Mouse (Mus musculus): ENCODE measurements around the gene Wnk1. TPM values are rescaled to one million over a fixed set of nuclear protein-coding genes. Genes with fewer than 3 reads are reported as not detected.

Wnk1 gene
- polyA plus RNA-seq, 1 experiment from 2014 or later: 31.2 TPM

GRCm38 (mm10) chr6:120013125-120013524, 25.3 kb downstream of the Wnk1 start:
- no peaks in the 10 kb centered on the region for H3K4me1 ChIP-seq (replicated peaks; ENCODE audit: control insufficient read depth, insufficient read depth)
- no peak overlapping the region for H3K27ac ChIP-seq (replicated peaks)
- no peak for ATAC-seq (ENCODE audit: low FRiP score, low TSS enrichment)
- no peak overlapping the region for H3K4me3 ChIP-seq (ENCODE audit: low read depth, low read length)
- no peak overlapping the region for H3K9ac ChIP-seq (ENCODE audit: low read length)
- no peak for TF ChIP-seq EP300 (optimal IDR thresholded peaks at IDR 0.05)
- no peak for TF ChIP-seq CTCF (IDR thresholded peaks at IDR 0.05; ENCODE audit: low read depth)
- H3K36me3 ChIP-seq (ENCODE audit: control insufficient read depth, insufficient read depth, low read length): no peaks in the 10 kb centered on the region
- H3K4me2 ChIP-seq (replicated peaks; ENCODE audit: low read depth): no peak overlapping the region
- no peaks in the 10 kb centered on the region for H3K9me3 ChIP-seq (ENCODE audit: control insufficient read depth, low read length)
- 83% methylated on average over 1 of the region's 1 CpGs for WGBS
- H3K27me3 ChIP-seq (ENCODE audit: control insufficient read depth, insufficient read depth, low read length): no peaks in the 10 kb centered on the region
- DNase-seq (ENCODE audit: low spot score): no peak

GRCm38 (mm10) chr6:120011440-120011839, 27.0 kb downstream of the Wnk1 start:
- no peak for DNase-seq (ENCODE audit: low spot score)
- no peak overlapping the region for H3K27ac ChIP-seq (replicated peaks)
- no peaks in the 10 kb centered on the region for H3K36me3 ChIP-seq (ENCODE audit: control insufficient read depth, insufficient read depth, low read length)
- no peak overlapping the region for H3K4me2 ChIP-seq (replicated peaks; ENCODE audit: low read depth)
- no peak overlapping the region for H3K4me3 ChIP-seq (ENCODE audit: low read depth, low read length)
- ATAC-seq (ENCODE audit: low FRiP score, low TSS enrichment): no peak
- H3K9me3 ChIP-seq (ENCODE audit: control insufficient read depth, low read length): no peaks in the 10 kb centered on the region
- no peaks in the 10 kb centered on the region for H3K4me1 ChIP-seq (replicated peaks; ENCODE audit: control insufficient read depth, insufficient read depth)
- H3K27me3 ChIP-seq (ENCODE audit: control insufficient read depth, insufficient read depth, low read length): no peaks in the 10 kb centered on the region
- TF ChIP-seq CTCF (IDR thresholded peaks at IDR 0.05; ENCODE audit: low read depth): no peak
- no peak for TF ChIP-seq EP300 (optimal IDR thresholded peaks at IDR 0.05)
- no peak overlapping the region for H3K9ac ChIP-seq (ENCODE audit: low read length)
- 85% methylated on average over 1 of the region's 1 CpGs for WGBS

GRCm38 (mm10) chr6:120011001-120011400, 27.5 kb downstream of the Wnk1 start:
- H3K4me1 ChIP-seq (replicated peaks; ENCODE audit: control insufficient read depth, insufficient read depth): no peaks in the 10 kb centered on the region
- H3K4me3 ChIP-seq (ENCODE audit: low read depth, low read length): no peak overlapping the region
- no peak for DNase-seq (ENCODE audit: low spot score)
- H3K9ac ChIP-seq (ENCODE audit: low read length): no peak overlapping the region
- no peak overlapping the region for H3K4me2 ChIP-seq (replicated peaks; ENCODE audit: low read depth)
- H3K9me3 ChIP-seq (ENCODE audit: control insufficient read depth, low read length): no peaks in the 10 kb centered on the region
- 75% methylated on average over 1 of the region's 1 CpGs for WGBS
- H3K27me3 ChIP-seq (ENCODE audit: control insufficient read depth, insufficient read depth, low read length): no peaks in the 10 kb centered on the region
- H3K36me3 ChIP-seq (ENCODE audit: control insufficient read depth, insufficient read depth, low read length): no peaks in the 10 kb centered on the region
- ATAC-seq (ENCODE audit: low FRiP score, low TSS enrichment): no peak
- TF ChIP-seq CTCF (IDR thresholded peaks at IDR 0.05; ENCODE audit: low read depth) (no peak), EP300 (optimal IDR thresholded peaks at IDR 0.05) (no peak)
- H3K27ac ChIP-seq (replicated peaks): no peak overlapping the region

GRCm38 (mm10) chr6:120010535-120010934, 27.9 kb downstream of the Wnk1 start:
- no peak for TF ChIP-seq EP300 (optimal IDR thresholded peaks at IDR 0.05)
- no peaks in the 10 kb centered on the region for H3K4me1 ChIP-seq (replicated peaks; ENCODE audit: control insufficient read depth, insufficient read depth)
- H3K36me3 ChIP-seq (ENCODE audit: control insufficient read depth, insufficient read depth, low read length): no peaks in the 10 kb centered on the region
- H3K9ac ChIP-seq (ENCODE audit: low read length): no peak overlapping the region
- no peaks in the 10 kb centered on the region for H3K27me3 ChIP-seq (ENCODE audit: control insufficient read depth, insufficient read depth, low read length)
- ATAC-seq (ENCODE audit: low FRiP score, low TSS enrichment) (no peak), DNase-seq (ENCODE audit: low spot score) (no peak)
- no peaks in the 10 kb centered on the region for H3K9me3 ChIP-seq (ENCODE audit: control insufficient read depth, low read length)
- no peak overlapping the region for H3K4me3 ChIP-seq (ENCODE audit: low read depth, low read length)
- no peak overlapping the region for H3K27ac ChIP-seq (replicated peaks)
- no peak overlapping the region for H3K4me2 ChIP-seq (replicated peaks; ENCODE audit: low read depth)

- no peak overlapping the region for H3K4me3 ChIP-seq (ENCODE audit: low read depth, low read length)
- no peaks in the 10 kb centered on the region for H3K4me1 ChIP-seq (replicated peaks; ENCODE audit: control insufficient read depth, insufficient read depth)
- no peaks in the 10 kb centered on the region for H3K27me3 ChIP-seq (ENCODE audit: control insufficient read depth, insufficient read depth, low read length)
- 0 out of 2 replicates have a peak, but pooled peaks cover 2% of the 10 kb centered on the region for H3K36me3 ChIP-seq (ENCODE audit: control insufficient read depth, insufficient read depth, low read length)
- H3K9ac ChIP-seq (ENCODE audit: low read length): no peak overlapping the region
- TF ChIP-seq EP300 (optimal IDR thresholded peaks at IDR 0.05) (no peak), CTCF (IDR thresholded peaks at IDR 0.05; ENCODE audit: low read depth) (peak; percentile 82)
- no peak for DNase-seq (ENCODE audit: low spot score)
- H3K27ac ChIP-seq (replicated peaks): no peak overlapping the region
- H3K9me3 ChIP-seq (ENCODE audit: control insufficient read depth, low read length): no peaks in the 10 kb centered on the region
- H3K4me2 ChIP-seq (replicated peaks; ENCODE audit: low read depth): no peak overlapping the region
- no peak for ATAC-seq (ENCODE audit: low FRiP score, low TSS enrichment)
These were observed 36.8 kb downstream of the Wnk1 start for GRCm38 (mm10) chr6:120001718-120002117.

GRCm38 (mm10) chr6:119996480-119996879, 42.0 kb downstream of the Wnk1 start:
- DNase-seq (ENCODE audit: low spot score) (no peak), ATAC-seq (ENCODE audit: low FRiP score, low TSS enrichment) (no peak)
- no peak overlapping the region for H3K27ac ChIP-seq (replicated peaks)
- no peaks in the 10 kb centered on the region for H3K27me3 ChIP-seq (ENCODE audit: control insufficient read depth, insufficient read depth, low read length)
- H3K9ac ChIP-seq (ENCODE audit: low read length): no peak overlapping the region
- H3K9me3 ChIP-seq (ENCODE audit: control insufficient read depth, low read length): no peaks in the 10 kb centered on the region
- no peaks in the 10 kb centered on the region for H3K4me1 ChIP-seq (replicated peaks; ENCODE audit: control insufficient read depth, insufficient read depth)
- H3K4me2 ChIP-seq (replicated peaks; ENCODE audit: low read depth): no peak overlapping the region
- TF ChIP-seq CTCF (IDR thresholded peaks at IDR 0.05; ENCODE audit: low read depth): peak; percentile 53
- TF ChIP-seq EP300 (optimal IDR thresholded peaks at IDR 0.05): no peak
- H3K36me3 ChIP-seq (ENCODE audit: control insufficient read depth, insufficient read depth, low read length): 0 out of 2 replicates have a peak, but pooled peaks cover 2% of the 10 kb centered on the region
- WGBS: 50% methylated on average over 1 of the region's 1 CpGs
- no peak overlapping the region for H3K4me3 ChIP-seq (ENCODE audit: low read depth, low read length)

Measured in stomach, postnatal 0 days (tissue).